Mouse (Mus musculus) cortical plate, adult 2 months (tissue): ENCODE results near the gene Rnf41. TPM values are rescaled to one million over a fixed set of nuclear protein-coding genes. Genes with fewer than 3 reads are reported as not detected.

ENCODE experiments used
- H3K27ac ChIP-seq: fragments of 200-500 bp; 2 replicates; pipeline ENCODE4 v1.5.1; 2012; ENCODE audit warnings: low read length, control low read depth, inconsistent platforms; ENCODE audit not compliant: insufficient read depth
- H3K4me1 ChIP-seq: fragments of 200-500 bp; 2 replicates; pipeline ENCODE4 v1.6.1; 2011; ENCODE audit warnings: low read length; ENCODE audit not compliant: control insufficient read depth, insufficient read depth
- H3K4me3 ChIP-seq: fragments of 200-500 bp; 2 replicates; pipeline ENCODE4 v1.5.1; 2011; ENCODE audit warnings: mild to moderate bottlenecking, low read length, control low read depth; ENCODE audit not compliant: insufficient read depth
- CTCF ChIP-seq: fragments of 200-500 bp; IDR thresholded peaks from 2 replicates; pipeline ENCODE4 v1.5.1; 2011; ENCODE audit warnings: mild to moderate bottlenecking, control low read depth, low read length; ENCODE audit not compliant: insufficient read depth; ENCODE audit errors: extremely low read depth
- POLR2A ChIP-seq: fragments of 200-500 bp; IDR thresholded peaks from 2 replicates; pipeline ENCODE4 v1.6.1; 2011; ENCODE audit warnings: mild to moderate bottlenecking, low read length, control low read depth; ENCODE audit not compliant: insufficient read depth; ENCODE audit errors: extremely low read depth
- polyA plus RNA-seq: library from polyadenylated mRNA; depleted of rRNA; stranded (reverse); fragments of >200 nt; gene quantifications from 2 replicates; pipeline ENCODE4 v1.2.3, GENCODE M21; 2012

Gene Rnf41
- polyA plus RNA-seq, 1 experiment: 78.2 TPM

- no peak overlapping the region for H3K27ac ChIP-seq
- TF ChIP-seq POLR2A (no peak), CTCF (no peak)
- no peak overlapping the region for H3K4me3 ChIP-seq
- H3K4me1 ChIP-seq: peaks cover 8% of the 10 kb centered on the region; the same call in 1 of the 2 replicates
These were observed 46.2 kb downstream of the Rnf41 start for GRCm38 (mm10) chr10:128457676-128458075.

DNA sequence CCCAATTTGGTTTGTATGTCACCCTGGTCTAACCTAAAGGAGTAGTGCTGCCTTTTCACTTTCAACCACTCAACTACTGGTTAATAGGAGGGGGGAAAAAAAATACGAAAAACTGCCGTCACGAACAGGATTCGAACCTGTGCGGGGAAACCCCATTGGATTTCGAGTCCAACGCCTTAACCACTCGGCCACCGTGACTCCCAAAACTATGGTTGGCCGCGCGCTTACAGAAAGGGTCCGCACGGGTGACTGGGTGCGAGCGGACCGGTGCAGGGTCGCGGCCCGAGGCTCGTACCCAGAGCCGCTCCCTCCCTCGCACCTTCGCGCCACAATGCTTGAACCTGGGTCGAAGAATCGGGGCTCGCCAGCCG lies 46.9 kb downstream of the Rnf41 start:
- TF ChIP-seq POLR2A (no peak), CTCF (no peak)
- peak overlapping the region; percentile 79 for H3K27ac ChIP-seq
- peaks cover 8% of the 10 kb centered on the region; the same call in 1 of the 2 replicates for H3K4me1 ChIP-seq
- H3K4me3 ChIP-seq: peak overlapping the region; percentile 86

DNA sequence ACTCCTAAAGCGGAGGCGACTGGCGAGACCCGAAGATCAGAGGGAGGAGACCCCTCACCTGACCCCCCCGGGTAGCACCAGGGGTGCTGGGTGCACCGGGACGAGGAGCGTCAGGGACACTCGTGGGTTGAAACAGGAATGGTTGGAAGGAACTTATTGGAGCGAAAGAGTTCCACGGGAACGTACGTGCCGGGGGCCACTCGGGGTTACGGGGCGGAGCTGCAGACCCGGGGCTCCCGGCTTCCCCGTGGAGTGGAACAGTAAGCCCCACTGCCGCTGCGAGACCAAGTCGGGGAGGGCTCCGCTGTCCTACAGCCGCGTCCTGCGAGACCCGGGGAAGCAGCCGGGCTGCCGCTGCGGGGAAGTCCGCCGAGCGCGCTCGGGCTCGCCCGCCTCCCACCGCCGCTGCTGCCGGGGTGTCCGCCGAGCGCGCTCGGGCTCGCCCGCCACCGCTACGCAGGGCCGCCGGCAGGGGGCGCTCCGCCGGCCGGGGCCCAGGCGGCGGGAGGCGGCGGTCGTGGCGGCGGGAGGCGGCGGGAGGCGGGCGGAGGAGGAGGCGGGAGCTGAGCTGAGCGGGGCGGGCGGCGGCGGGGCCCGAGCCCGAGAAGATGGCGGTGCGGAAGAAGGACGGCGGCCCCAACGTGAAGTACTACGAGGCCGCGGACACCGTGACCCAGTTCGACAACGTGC lies 47.4 kb downstream of the Rnf41 start, which contains the start of gene Smarcc2:
Smarcc2 (plus strand) TSS at position 530 of the 690 bp plus-strand sequence.
- TF ChIP-seq CTCF: no peak
- no peak for TF ChIP-seq POLR2A
- peak within 1 kb of the TSS; percentile 86 for H3K4me3 ChIP-seq
- H3K27ac ChIP-seq: peak within 1 kb of the TSS; percentile 80
- peaks cover 8% of the 10 kb centered on the region; the same call in 1 of the 2 replicates for H3K4me1 ChIP-seq

GRCm38 (mm10) chr10:128459409-128460269 lies 48.2 kb downstream of the Rnf41 start:
- TF ChIP-seq CTCF: no peak
- TF ChIP-seq POLR2A: no peak
- Histone ChIP-seq H3K4me3 (peak overlapping the region; percentile 86), H3K4me1 (peaks cover 8% of the 10 kb centered on the region; the same call in 1 of the 2 replicates), H3K27ac (peak overlapping the region; percentile 80)

DNA sequence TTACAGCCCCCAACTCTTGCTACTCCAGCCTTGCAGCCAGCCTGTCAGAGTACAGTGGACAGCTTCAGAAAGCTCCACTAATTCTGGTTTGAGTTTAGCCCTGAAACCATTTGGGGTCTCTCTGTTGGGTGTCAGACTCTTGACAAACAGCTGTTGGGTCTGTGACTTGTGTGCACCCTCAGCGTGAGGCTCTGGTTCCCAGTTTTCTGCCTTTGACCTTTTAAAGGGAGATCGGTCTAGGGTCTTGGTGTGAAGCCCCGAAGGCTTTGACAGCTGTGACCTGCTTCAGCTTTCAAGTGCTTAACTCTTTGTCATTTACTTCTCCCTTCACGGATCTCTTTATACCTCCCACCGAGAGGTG lies 48.8 kb downstream of the Rnf41 start:
- no peak for TF ChIP-seq CTCF
- TF ChIP-seq POLR2A: no peak
- H3K4me3 ChIP-seq: peak overlapping the region; percentile 86
- peaks cover 6% of the 10 kb centered on the region; the same call in 1 of the 2 replicates for H3K4me1 ChIP-seq
- H3K27ac ChIP-seq: no peak overlapping the region

DNA sequence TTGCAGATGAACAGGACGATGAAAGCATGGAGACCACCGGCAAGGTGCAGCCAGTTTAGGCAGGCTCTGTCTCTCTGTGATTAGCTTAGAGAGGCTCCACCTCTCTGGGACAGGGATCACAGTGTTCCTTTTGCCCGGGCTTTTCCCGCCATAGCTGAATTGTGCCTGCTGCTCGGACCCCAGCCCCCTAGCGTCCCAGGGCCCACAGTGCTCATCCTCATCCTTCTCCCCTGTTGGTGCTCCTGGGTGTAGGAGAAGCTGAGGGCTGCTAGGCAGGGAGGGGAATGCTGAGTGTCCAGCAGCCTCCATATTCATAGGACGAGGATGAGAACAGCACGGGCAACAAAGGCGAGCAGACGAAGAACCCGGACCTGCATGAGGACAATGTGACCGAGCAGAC lies 62.9 kb downstream of the Rnf41 start:
- H3K4me1 ChIP-seq: no peaks in the 10 kb centered on the region
- no peak overlapping the region for H3K4me3 ChIP-seq
- no peak for TF ChIP-seq CTCF
- no peak for TF ChIP-seq POLR2A
- no peak overlapping the region for H3K27ac ChIP-seq

DNA sequence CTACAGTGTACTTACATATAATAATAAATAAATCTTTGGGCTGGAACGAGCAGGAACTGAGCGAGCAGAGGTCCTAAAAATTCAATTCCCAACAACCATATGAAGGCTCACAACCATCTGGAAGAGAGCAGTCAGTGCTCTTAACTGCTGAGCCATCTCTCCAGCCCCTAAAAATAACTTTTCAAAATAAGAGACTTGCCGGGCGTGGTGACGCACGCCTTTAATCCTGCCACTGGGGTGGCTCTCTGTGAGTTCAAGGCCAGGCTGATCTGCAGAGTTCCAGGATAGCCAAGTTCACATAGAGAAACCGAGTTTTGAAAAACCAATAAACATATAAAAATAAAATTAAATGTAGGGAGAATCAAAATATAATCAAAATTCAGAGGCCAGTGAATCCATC lies 74.9 kb downstream of the Rnf41 start:
- Histone ChIP-seq H3K4me3 (no peak overlapping the region), H3K4me1 (no peaks in the 10 kb centered on the region; the same call in 1 of the 2 replicates), H3K27ac (no peak overlapping the region)
- TF ChIP-seq POLR2A (no peak), CTCF (no peak)

GRCm38 (mm10) chr10:128487861-128488712 lies 76.6 kb downstream of the Rnf41 start:
- no peak overlapping the region for H3K27ac ChIP-seq

GRCm38 (mm10) chr10:128488776-128489175 lies 77.3 kb downstream of the Rnf41 start:
- Histone ChIP-seq H3K4me3 (no peak overlapping the region), H3K4me1 (peaks cover 2% of the 10 kb centered on the region), H3K27ac (no peak overlapping the region; the same call in 1 of the 2 replicates)
- no peak for TF ChIP-seq CTCF
- no peak for TF ChIP-seq POLR2A

More at GRCm38 (mm10) chr10:128487861-128488712, 76.6 kb downstream of the Rnf41 start:
- TF ChIP-seq CTCF (no peak), POLR2A (no peak)
- Histone ChIP-seq H3K4me1 (peaks cover 2% of the 10 kb centered on the region), H3K4me3 (no peak overlapping the region)
